Mouse (Mus musculus) neural tube, embryonic 13.5 days (tissue): Measurements from ENCODE around the gene Abl1. TPM values are rescaled to one million over a fixed set of nuclear protein-coding genes. Genes with fewer than 3 reads are reported as not detected.
"Not testable (repeated sequence)": the region's sequence is repeated elsewhere in the genome, so short reads cannot be mapped to it uniquely, and the experiment has no call there.

Experiments used
- ATAC-seq: fragments of 200-750 bp; cut with Nextera tagmentation; 2 replicates; pipeline ENCODE4 v1.8.0; 2017; ENCODE audit warnings: low read depth, mild to moderate bottlenecking, moderate TSS enrichment, moderate library complexity
- H3K27ac ChIP-seq: fragments of 300-500 bp; sonication (generic); replicated peaks from 2 replicates; pipeline ENCODE4 v1.5.1; 2015; ENCODE audit warnings: moderate library complexity, mild to moderate bottlenecking, inconsistent platforms
- H3K27me3 ChIP-seq: fragments of 300-500 bp; sonication (generic); 2 replicates; pipeline ENCODE4 v1.6.1; 2015; ENCODE audit warnings: mild to moderate bottlenecking, inconsistent platforms
- H3K36me3 ChIP-seq: fragments of 300-500 bp; sonication (generic); 2 replicates; pipeline ENCODE4 v1.6.1; 2015; ENCODE audit warnings: mild to moderate bottlenecking, inconsistent platforms
- H3K4me1 ChIP-seq: fragments of 300-500 bp; sonication (generic); replicated peaks from 2 replicates; pipeline ENCODE4 v1.6.1; 2015; ENCODE audit warnings: inconsistent platforms
- H3K4me2 ChIP-seq: fragments of 300-500 bp; sonication (generic); 2 replicates; pipeline ENCODE4 v1.6.1; 2015; ENCODE audit warnings: inconsistent platforms, mild to moderate bottlenecking, moderate library complexity
- H3K4me3 ChIP-seq: fragments of 300-500 bp; sonication (generic); 2 replicates; pipeline ENCODE4 v1.5.1; 2015; ENCODE audit warnings: mild to moderate bottlenecking, inconsistent platforms
- H3K9ac ChIP-seq: fragments of 300-500 bp; sonication (generic); 2 replicates; pipeline ENCODE4 v1.6.1; 2015; ENCODE audit warnings: moderate library complexity, mild to moderate bottlenecking, inconsistent platforms
- H3K9me3 ChIP-seq: fragments of 300-500 bp; sonication (generic); 2 replicates; pipeline ENCODE4 v1.6.1; 2016; ENCODE audit warnings: inconsistent platforms
- WGBS: fragments of 180-500 bp; shearing (Covaris S2); methylation state at CpG from one replicate; pipeline ENCODE4 v1.1.7; 2015; 5-methylcytosine and 5-hydroxymethylcytosine counted together
- polyA plus RNA-seq: library from polyadenylated mRNA; unstranded; fragments of >200 nt; fragmentation: Nextera tagmentation; extraction: Ambion mirVana; gene quantifications from 2 replicates; pipeline ENCODE4 v1.2.1, GENCODE M21; 2015

Abl1 gene
- polyA plus RNA-seq, 1 experiment from 2014 or later: 19.3 TPM

- 80% methylated on average over 7 of the region's 7 CpGs for WGBS
- no peak overlapping the region for H3K9ac ChIP-seq
- H3K27me3 ChIP-seq: peaks cover 97% of the 10 kb centered on the region
- H3K36me3 ChIP-seq: no peaks in the 10 kb centered on the region
- H3K4me1 ChIP-seq: peaks cover 18% of the 10 kb centered on the region
- no peak overlapping the region for H3K27ac ChIP-seq
- H3K4me2 ChIP-seq: no peak overlapping the region
- ATAC-seq: no peak
- no peak overlapping the region for H3K4me3 ChIP-seq
- peaks cover 9% of the 10 kb centered on the region for H3K9me3 ChIP-seq
Observed at GRCm38 (mm10) chr2:31656374-31656773, 31.8 kb upstream of the Abl1 start.

GRCm38 (mm10) chr2:31662939-31663803 is 25.0 kb upstream of the Abl1 start:
- H3K4me1 ChIP-seq: no peaks in the 10 kb centered on the region
- no peak overlapping the region for H3K27ac ChIP-seq
- H3K4me3 ChIP-seq: no peak overlapping the region
- 61% methylated on average over 8 of the region's 8 CpGs for WGBS
- H3K9ac ChIP-seq: no peak overlapping the region
- H3K27me3 ChIP-seq: peaks cover 90% of the 10 kb centered on the region
- no peak overlapping the region for H3K4me2 ChIP-seq
- H3K9me3 ChIP-seq: peaks cover 9% of the 10 kb centered on the region
- H3K36me3 ChIP-seq: no peaks in the 10 kb centered on the region
- no peak for ATAC-seq

GRCm38 (mm10) chr2:31663804-31664180 is 24.4 kb upstream of the Abl1 start:
- Histone ChIP-seq H3K9ac (no peak overlapping the region), H3K36me3 (no peaks in the 10 kb centered on the region), H3K4me2 (no peak overlapping the region), H3K27ac (no peak overlapping the region), H3K4me1 (no peaks in the 10 kb centered on the region), H3K9me3 (peaks cover 8% of the 10 kb centered on the region), H3K4me3 (no peak overlapping the region), H3K27me3 (peaks cover 84% of the 10 kb centered on the region)
- ATAC-seq: no peak
- WGBS: 89% methylated on average over 1 of the region's 1 CpGs

GRCm38 (mm10) chr2:31667332-31667731 is 20.8 kb upstream of the Abl1 start:
- peaks cover 60% of the 10 kb centered on the region for H3K27me3 ChIP-seq

GRCm38 (mm10) chr2:31670551-31671035 is 17.6 kb upstream of the Abl1 start, which contains the start of gene Exosc2:
TSS of gene Exosc2 (plus strand) at chr2:31670715.
- WGBS: 1% methylated on average over 27 of the region's 27 CpGs
- H3K27me3 ChIP-seq: peaks cover 28% of the 10 kb centered on the region
- peak; percentile 98 for ATAC-seq
- H3K4me1 ChIP-seq: peaks cover 26% of the 10 kb centered on the region
- H3K36me3 ChIP-seq: peaks cover 31% of the 10 kb centered on the region
- H3K27ac ChIP-seq: no peak within 1 kb of the TSS; the same call in 1 of the 2 replicates
- H3K9ac ChIP-seq: peak within 1 kb of the TSS; percentile 80
- H3K4me3 ChIP-seq: peak within 1 kb of the TSS; percentile 70
- peak within 1 kb of the TSS; percentile 83 for H3K4me2 ChIP-seq
- no peaks in the 10 kb centered on the region for H3K9me3 ChIP-seq

More at GRCm38 (mm10) chr2:31667332-31667731, 20.8 kb upstream of the Abl1 start:
- Histone ChIP-seq H3K4me3 (no peak overlapping the region), H3K36me3 (no peaks in the 10 kb centered on the region), H3K27ac (no peak overlapping the region), H3K4me1 (peaks cover 14% of the 10 kb centered on the region), H3K9ac (no peak overlapping the region), H3K9me3 (no peaks in the 10 kb centered on the region), H3K4me2 (no peak overlapping the region)
- 15% methylated on average over 4 of the region's 4 CpGs for WGBS
- ATAC-seq: no peak

GRCm38 (mm10) chr2:31678641-31679040 is 9.5 kb upstream of the Abl1 start:
- WGBS: 95% methylated on average over 6 of the region's 6 CpGs
- no peak for ATAC-seq

GRCm38 (mm10) chr2:31681051-31681707 is 7.0 kb upstream of the Abl1 start:
- not testable (repeated sequence) for H3K27ac ChIP-seq, H3K4me2 ChIP-seq, ATAC-seq, H3K9ac ChIP-seq, H3K9me3 ChIP-seq, H3K4me3 ChIP-seq, H3K27me3 ChIP-seq, H3K4me1 ChIP-seq
- peaks cover 52% of the 10 kb centered on the region for H3K36me3 ChIP-seq
- WGBS: 91% methylated on average over 15 of the region's 15 CpGs

More at GRCm38 (mm10) chr2:31678641-31679040, 9.5 kb upstream of the Abl1 start:
- Histone ChIP-seq H3K4me2 (no peak overlapping the region), H3K9ac (no peak overlapping the region), H3K4me1 (no peaks in the 10 kb centered on the region), H3K4me3 (no peak overlapping the region), H3K27ac (no peak overlapping the region), H3K9me3 (no peaks in the 10 kb centered on the region), H3K36me3 (peaks cover 78% of the 10 kb centered on the region), H3K27me3 (no peaks in the 10 kb centered on the region)

- H3K27me3 ChIP-seq: no peaks in the 10 kb centered on the region
- WGBS: 86% methylated on average over 6 of the region's 6 CpGs
- no peak overlapping the region for H3K9ac ChIP-seq
- H3K4me3 ChIP-seq: no peak overlapping the region
- no peaks in the 10 kb centered on the region for H3K4me1 ChIP-seq
- H3K27ac ChIP-seq: no peak overlapping the region
- no peak overlapping the region for H3K4me2 ChIP-seq
- ATAC-seq: no peak
- peaks cover 46% of the 10 kb centered on the region for H3K36me3 ChIP-seq
- H3K9me3 ChIP-seq: no peaks in the 10 kb centered on the region
Observed at GRCm38 (mm10) chr2:31681731-31682235, 6.4 kb upstream of the Abl1 start.

GRCm38 (mm10) chr2:31683666-31684065 is 4.5 kb upstream of the Abl1 start:
- no peak for ATAC-seq
- peaks cover 28% of the 10 kb centered on the region for H3K36me3 ChIP-seq
- H3K9me3 ChIP-seq: no peaks in the 10 kb centered on the region
- no peak overlapping the region for H3K4me2 ChIP-seq
- H3K27me3 ChIP-seq: no peaks in the 10 kb centered on the region
- H3K4me3 ChIP-seq: no peak overlapping the region
- H3K27ac ChIP-seq: no peak overlapping the region
- H3K4me1 ChIP-seq: peaks cover 4% of the 10 kb centered on the region; the same call in 1 of the 2 replicates
- H3K9ac ChIP-seq: no peak overlapping the region
- 44% methylated on average over 2 of the region's 2 CpGs for WGBS

- WGBS: under 1% methylated on average over 12 of the region's 12 CpGs
- Histone ChIP-seq H3K36me3 (no peaks in the 10 kb centered on the region), H3K9me3 (no peaks in the 10 kb centered on the region), H3K4me2 (peak overlapping the region; percentile 94), H3K4me3 (peak overlapping the region; percentile 89), H3K27ac (peak overlapping the region; percentile 96), H3K4me1 (peaks cover 49% of the 10 kb centered on the region), H3K9ac (peak overlapping the region; percentile 94), H3K27me3 (no peaks in the 10 kb centered on the region)
- no peak for ATAC-seq
Observed at GRCm38 (mm10) chr2:31689045-31689444, 869 bp downstream of the Abl1 start.

GRCm38 (mm10) chr2:31690063-31690462 is 1.9 kb downstream of the Abl1 start:
- peak overlapping the region; percentile 89 for H3K4me3 ChIP-seq
- H3K4me1 ChIP-seq: peaks cover 52% of the 10 kb centered on the region
- H3K36me3 ChIP-seq: no peaks in the 10 kb centered on the region
- peak overlapping the region; percentile 94 for H3K9ac ChIP-seq
- no peaks in the 10 kb centered on the region for H3K27me3 ChIP-seq
- ATAC-seq: no peak
- peak overlapping the region; percentile 94 for H3K4me2 ChIP-seq
- WGBS: 53% methylated on average over 3 of the region's 3 CpGs
- H3K27ac ChIP-seq: no peak overlapping the region
- no peaks in the 10 kb centered on the region for H3K9me3 ChIP-seq

GRCm38 (mm10) chr2:31698209-31698608 is 10.0 kb downstream of the Abl1 start:
- H3K36me3 ChIP-seq: peaks cover 24% of the 10 kb centered on the region
- peaks cover 16% of the 10 kb centered on the region for H3K4me1 ChIP-seq
- no peak overlapping the region for H3K27ac ChIP-seq
- H3K9ac ChIP-seq: no peak overlapping the region
- no peak for ATAC-seq
- H3K9me3 ChIP-seq: no peaks in the 10 kb centered on the region
- no peaks in the 10 kb centered on the region for H3K27me3 ChIP-seq
- no peak overlapping the region for H3K4me2 ChIP-seq
- no peak overlapping the region for H3K4me3 ChIP-seq
